In genomic region chr10:80666837-80667412, GRCm38 (mm10) we compare ENCODE assay signal across 13 mouse cellular contexts. TPM values are rescaled to one million over a fixed set of nuclear protein-coding genes. Genes with fewer than 3 reads are reported as not detected.
DNase-seq lines count a peak whose midpoint lies in the region; ATAC-seq and TF ChIP-seq lines count a peak whose summit lies in the region.
"Had no signal": no experiment of that assay in that cellular context is flagged by ENCODE, and none has a peak within 500 bp of the region (broad histone marks: within the 10 kb centered on the region; RNA-seq: fewer than 3 reads in every experiment).

No protein-coding gene starts in this region.

- 0 out of 2 replicates have a peak overlapping the region, but pooled peaks have one; percentile 9 for H3K4me3 ChIP-seq in hindbrain, embryonic 10.5 days
- H3K4me3 ChIP-seq in hindbrain, embryonic 16.5 days (ENCODE audit: low read length) = no peak overlapping the region
- peak overlapping the region; percentile 13; the same call in 1 of the 2 replicates for H3K4me3 ChIP-seq in G1E (ENCODE audit: low read depth, low read length)
- 0 out of 2 replicates have a peak overlapping the region, but pooled peaks have one; percentile 11 for H3K4me3 ChIP-seq in embryonic facial prominence, embryonic 10.5 days
- H3K4me3 ChIP-seq in limb, embryonic 12.5 days (replicated peaks) = no peak overlapping the region
- no peak overlapping the region for H3K4me3 ChIP-seq in hindbrain, embryonic 13.5 days
- H3K4me3 ChIP-seq: embryonic facial prominence, embryonic 12.5 days; liver, embryonic 13.5 days; midbrain, embryonic 13.5 days had no signal

- no peaks in the 10 kb centered on the region for H3K27me3 ChIP-seq in hindbrain, embryonic 10.5 days (ENCODE audit: insufficient read depth, poor library complexity, severe bottlenecking)
- no peaks in the 10 kb centered on the region for H3K27me3 ChIP-seq in hindbrain, embryonic 16.5 days (replicated peaks; ENCODE audit: control insufficient read depth, insufficient read depth, low read length)
- no peaks in the 10 kb centered on the region; the same call in 1 of the 2 replicates for H3K27me3 ChIP-seq in G1E (ENCODE audit: insufficient read depth, low read length)
- H3K27me3 ChIP-seq in embryonic facial prominence, embryonic 10.5 days (replicated peaks; ENCODE audit: low read depth, poor library complexity, severe bottlenecking) = no peaks in the 10 kb centered on the region
- no peaks in the 10 kb centered on the region for H3K27me3 ChIP-seq in limb, embryonic 12.5 days
- no peaks in the 10 kb centered on the region for H3K27me3 ChIP-seq in hindbrain, embryonic 13.5 days
- H3K27me3 ChIP-seq: embryonic facial prominence, embryonic 12.5 days; liver, embryonic 13.5 days; midbrain, embryonic 13.5 days had no signal

- DNase-seq in hindbrain, embryonic 10.5 days (ENCODE audit: low spot score) = no peak
- DNase-seq in G1E (ENCODE audit: low spot score) = no peak
- no peak for DNase-seq in embryonic facial prominence, embryonic 10.5 days (ENCODE audit: low spot score)
- no peak for DNase-seq in c-Kit-positive CD71-positive TER-119-positive erythroid progenitor cells, embryonic 14.5 days (ENCODE audit: low spot score)
- DNase-seq in urinary bladder, adult 18-20 months (ENCODE audit: low spot score in 2 of 2) = no peak
- DNase-seq: adrenal gland, postnatal 14 days; liver, embryonic 13.5 days; thymus, postnatal 36 days had no signal

- no peak overlapping the region for H3K4me2 ChIP-seq in hindbrain, embryonic 16.5 days (ENCODE audit: low read length)
- H3K4me2 ChIP-seq in limb, embryonic 12.5 days = no peak overlapping the region
- no peak overlapping the region for H3K4me2 ChIP-seq in hindbrain, embryonic 13.5 days
- H3K4me2 ChIP-seq: embryonic facial prominence, embryonic 12.5 days; liver, embryonic 13.5 days; midbrain, embryonic 13.5 days had no signal

- H3K36me3 ChIP-seq in hindbrain, embryonic 10.5 days = peaks cover 66% of the 10 kb centered on the region
- peaks cover 48% of the 10 kb centered on the region for H3K36me3 ChIP-seq in hindbrain, embryonic 16.5 days (ENCODE audit: control insufficient read depth, insufficient read depth, low read length)
- peaks cover 70% of the 10 kb centered on the region for H3K36me3 ChIP-seq in G1E (replicated peaks)
- H3K36me3 ChIP-seq in embryonic facial prominence, embryonic 10.5 days (replicated peaks) = peaks cover 68% of the 10 kb centered on the region
- peaks cover 66% of the 10 kb centered on the region for H3K36me3 ChIP-seq in limb, embryonic 12.5 days
- peaks cover 67% of the 10 kb centered on the region for H3K36me3 ChIP-seq in hindbrain, embryonic 13.5 days

- ATAC-seq in hindbrain, embryonic 16.5 days = no peak
- ATAC-seq in G1E (ENCODE audit: extremely low read depth, insufficient number of reproducible peaks, low FRiP score, poor library complexity, severe bottlenecking) = no peak
- no peak for ATAC-seq in limb, embryonic 12.5 days (ENCODE audit: insufficient number of reproducible peaks, insufficient read depth, low FRiP score, low TSS enrichment, low read depth)
- no peak for ATAC-seq in hindbrain, embryonic 13.5 days (ENCODE audit: low FRiP score)
- ATAC-seq: midbrain, embryonic 13.5 days had no signal

- H3K27ac ChIP-seq in hindbrain, embryonic 10.5 days = 0 out of 2 replicates have a peak overlapping the region, but pooled peaks have one; percentile 5
- H3K27ac ChIP-seq in hindbrain, embryonic 16.5 days (ENCODE audit: low read depth, low read length) = no peak overlapping the region
- H3K27ac ChIP-seq in embryonic facial prominence, embryonic 10.5 days (replicated peaks) = peak overlapping the region; percentile 24; the same call in 1 of the 2 replicates
- H3K27ac ChIP-seq in limb, embryonic 12.5 days = 0 out of 2 replicates have a peak overlapping the region, but pooled peaks have one; percentile 8
- no peak overlapping the region for H3K27ac ChIP-seq in hindbrain, embryonic 13.5 days
- H3K27ac ChIP-seq: embryonic facial prominence, embryonic 12.5 days; midbrain, embryonic 13.5 days had no signal

- H3K9ac ChIP-seq in hindbrain, embryonic 16.5 days (ENCODE audit: low read depth, low read length) = no peak overlapping the region
- H3K9ac ChIP-seq in limb, embryonic 12.5 days (replicated peaks) = no peak overlapping the region
- H3K9ac ChIP-seq in hindbrain, embryonic 13.5 days = no peak overlapping the region
- H3K9ac ChIP-seq: embryonic facial prominence, embryonic 12.5 days had no signal

- 80% methylated on average over 19 of the region's 19 CpGs for WGBS in hindbrain, embryonic 10.5 days
- 80% methylated on average over 19 of the region's 19 CpGs for WGBS in hindbrain, embryonic 16.5 days
- 85% methylated on average over 19 of the region's 19 CpGs for WGBS in embryonic facial prominence, embryonic 10.5 days
- 88% methylated on average over 19 of the region's 19 CpGs for WGBS in limb, embryonic 12.5 days
- WGBS in hindbrain, embryonic 13.5 days = 82% methylated on average over 19 of the region's 19 CpGs

- H3K9me3 ChIP-seq in hindbrain, embryonic 10.5 days = no peaks in the 10 kb centered on the region
- H3K9me3 ChIP-seq in hindbrain, embryonic 16.5 days (ENCODE audit: control insufficient read depth, low read length) = no peaks in the 10 kb centered on the region
- H3K9me3 ChIP-seq in G1E (replicated peaks) = no peaks in the 10 kb centered on the region
- H3K9me3 ChIP-seq in embryonic facial prominence, embryonic 10.5 days = no peaks in the 10 kb centered on the region
- no peaks in the 10 kb centered on the region for H3K9me3 ChIP-seq in limb, embryonic 12.5 days
- no peaks in the 10 kb centered on the region for H3K9me3 ChIP-seq in hindbrain, embryonic 13.5 days
- H3K9me3 ChIP-seq: embryonic facial prominence, embryonic 12.5 days; liver, embryonic 13.5 days; midbrain, embryonic 13.5 days had no signal

- no peak for TF ChIP-seq CTCF in G1E (IDR thresholded peaks at IDR 0.05; ENCODE audit: low read depth, low read length)

- peaks cover 56% of the 10 kb centered on the region for H3K4me1 ChIP-seq in hindbrain, embryonic 10.5 days (replicated peaks)
- peaks cover under 1% of the 10 kb centered on the region for H3K4me1 ChIP-seq in hindbrain, embryonic 16.5 days (ENCODE audit: control insufficient read depth, insufficient read depth, low read depth, low read length)
- H3K4me1 ChIP-seq in G1E (ENCODE audit: insufficient read depth, low read depth, low read length) = peaks cover 97% of the 10 kb centered on the region
- H3K4me1 ChIP-seq in embryonic facial prominence, embryonic 10.5 days = peaks cover 45% of the 10 kb centered on the region
- H3K4me1 ChIP-seq in limb, embryonic 12.5 days (replicated peaks) = peaks cover 30% of the 10 kb centered on the region
- peaks cover 50% of the 10 kb centered on the region for H3K4me1 ChIP-seq in hindbrain, embryonic 13.5 days (replicated peaks)

RNA-seq across cellular contexts. Expression of gene Btbd2, which starts 10.1 kb away (rescaled TPM):
- 77.0 and 77.1 TPM in 2 replicates for polyA plus RNA-seq in hindbrain, embryonic 10.5 days (2016; fragmentation: Nextera tagmentation; extraction: Ambion mirVana)
- 21.2 and 83.2 TPM in 2 replicates for polyA plus RNA-seq in hindbrain, embryonic 16.5 days (2015; fragmentation: Nextera tagmentation; extraction: Ambion mirVana)
- total RNA-seq in G1E (2014; fragmentation: Nextera tagmentation) (11.1 and 19.7 TPM in 2 replicates), G1E (2017) (17.9 and 19.2 TPM in 2 replicates)
- polyA plus RNA-seq in G1E (2012) = 96.3 and 102 TPM in 2 replicates
- polyA plus RNA-seq in embryonic facial prominence, embryonic 10.5 days (2016; fragmentation: Nextera tagmentation; extraction: Ambion mirVana) = 83.2 and 84.8 TPM in 2 replicates
- polyA plus RNA-seq in limb, embryonic 12.5 days (2016; fragmentation: Nextera tagmentation; extraction: Ambion mirVana) = 95.8 and 102 TPM in 2 replicates
- polyA plus RNA-seq in hindbrain, embryonic 13.5 days (2015; fragmentation: Nextera tagmentation; extraction: Ambion mirVana) = 75.7 and 77.8 TPM in 2 replicates

RNA-seq across cellular contexts. Expression of gene Mknk2, which starts 11.0 kb away (rescaled TPM):
- polyA plus RNA-seq in hindbrain, embryonic 10.5 days (2016; fragmentation: Nextera tagmentation; extraction: Ambion mirVana) = 93.2 and 97.8 TPM in 2 replicates
- 35.6 and 55.7 TPM in 2 replicates for polyA plus RNA-seq in hindbrain, embryonic 16.5 days (2015; fragmentation: Nextera tagmentation; extraction: Ambion mirVana)
- total RNA-seq in G1E (2014; fragmentation: Nextera tagmentation) = 127 and 140 TPM in 2 replicates
- total RNA-seq in G1E (2017) = 70.4 and 72.2 TPM in 2 replicates
- polyA plus RNA-seq in G1E (2012) = 455 and 521 TPM in 2 replicates
- polyA plus RNA-seq in embryonic facial prominence, embryonic 10.5 days (2016; fragmentation: Nextera tagmentation; extraction: Ambion mirVana) = 118 and 119 TPM in 2 replicates
- 122 and 124 TPM in 2 replicates for polyA plus RNA-seq in limb, embryonic 12.5 days (2016; fragmentation: Nextera tagmentation; extraction: Ambion mirVana)
- polyA plus RNA-seq in hindbrain, embryonic 13.5 days (2015; fragmentation: Nextera tagmentation; extraction: Ambion mirVana) = 55.4 and 56.2 TPM in 2 replicates

RNA-seq across cellular contexts. Expression of gene Mob3a, which starts 34.9 kb away (rescaled TPM):
- polyA plus RNA-seq in hindbrain, embryonic 10.5 days (2016; fragmentation: Nextera tagmentation; extraction: Ambion mirVana) = 68.8 and 77.2 TPM in 2 replicates
- 56.9 and 59.5 TPM in 2 replicates for polyA plus RNA-seq in hindbrain, embryonic 16.5 days (2015; fragmentation: Nextera tagmentation; extraction: Ambion mirVana)
- total RNA-seq in G1E (2014; fragmentation: Nextera tagmentation) (44.4 and 52.8 TPM in 2 replicates), G1E (2017) (53.8 and 61.8 TPM in 2 replicates)
- 45.8 and 54.2 TPM in 2 replicates for polyA plus RNA-seq in G1E (2012)
- polyA plus RNA-seq in embryonic facial prominence, embryonic 10.5 days (2016; fragmentation: Nextera tagmentation; extraction: Ambion mirVana) = 54.4 and 54.7 TPM in 2 replicates
- 51.1 and 51.7 TPM in 2 replicates for polyA plus RNA-seq in limb, embryonic 12.5 days (2016; fragmentation: Nextera tagmentation; extraction: Ambion mirVana)
- 51.8 and 56.8 TPM in 2 replicates for polyA plus RNA-seq in hindbrain, embryonic 13.5 days (2015; fragmentation: Nextera tagmentation; extraction: Ambion mirVana)

RNA-seq across cellular contexts. Expression of gene Izumo4, which starts 35.1 kb away (rescaled TPM):
- polyA plus RNA-seq in hindbrain, embryonic 10.5 days (2016; fragmentation: Nextera tagmentation; extraction: Ambion mirVana) = 13.7 and 18.7 TPM in 2 replicates
- 43.7 and 50.4 TPM in 2 replicates for polyA plus RNA-seq in hindbrain, embryonic 16.5 days (2015; fragmentation: Nextera tagmentation; extraction: Ambion mirVana)
- total RNA-seq in G1E (2014; fragmentation: Nextera tagmentation) = 2.3 and 7.4 TPM in 2 replicates
- total RNA-seq in G1E (2017) = 5.9 and 10.3 TPM in 2 replicates
- polyA plus RNA-seq in G1E (2012) = 7.5 and 8.2 TPM in 2 replicates
- polyA plus RNA-seq in embryonic facial prominence, embryonic 10.5 days (2016; fragmentation: Nextera tagmentation; extraction: Ambion mirVana) = 10.5 and 10.8 TPM in 2 replicates
- 12.5 and 16.5 TPM in 2 replicates for polyA plus RNA-seq in limb, embryonic 12.5 days (2016; fragmentation: Nextera tagmentation; extraction: Ambion mirVana)
- 36.4 and 42.8 TPM in 2 replicates for polyA plus RNA-seq in hindbrain, embryonic 13.5 days (2015; fragmentation: Nextera tagmentation; extraction: Ambion mirVana)

RNA-seq across cellular contexts. Expression of gene Csnk1g2, which starts 44.3 kb away (rescaled TPM):
- polyA plus RNA-seq in hindbrain, embryonic 10.5 days (2016; fragmentation: Nextera tagmentation; extraction: Ambion mirVana) = 169 and 180 TPM in 2 replicates
- 24.9 and 77.7 TPM in 2 replicates for polyA plus RNA-seq in hindbrain, embryonic 16.5 days (2015; fragmentation: Nextera tagmentation; extraction: Ambion mirVana)
- total RNA-seq in G1E (2014; fragmentation: Nextera tagmentation) = 91.3 and 110 TPM in 2 replicates
- total RNA-seq in G1E (2017) = 189 and 193 TPM in 2 replicates
- polyA plus RNA-seq in G1E (2012) = 470 and 513 TPM in 2 replicates
- polyA plus RNA-seq in embryonic facial prominence, embryonic 10.5 days (2016; fragmentation: Nextera tagmentation; extraction: Ambion mirVana) = 198 TPM in 2 replicates
- polyA plus RNA-seq in limb, embryonic 12.5 days (2016; fragmentation: Nextera tagmentation; extraction: Ambion mirVana) = 239 and 260 TPM in 2 replicates
- 98.5 and 102 TPM in 2 replicates for polyA plus RNA-seq in hindbrain, embryonic 13.5 days (2015; fragmentation: Nextera tagmentation; extraction: Ambion mirVana)

Comparison
In these comparisons a context has a peak if more than half of its experiments do, and no peak if none do; other contexts are left out.
1. H3K27ac ChIP-seq: peak in hindbrain, embryonic 10.5 days (single experiment), embryonic facial prominence, embryonic 10.5 days (single experiment) and limb, embryonic 12.5 days (single experiment); none in hindbrain, embryonic 16.5 days (single experiment) and hindbrain, embryonic 13.5 days (single experiment).
2. H3K4me3 ChIP-seq: peak in hindbrain, embryonic 10.5 days (single experiment), G1E (single experiment) and embryonic facial prominence, embryonic 10.5 days (single experiment); none in hindbrain, embryonic 16.5 days (single experiment), limb, embryonic 12.5 days (single experiment) and hindbrain, embryonic 13.5 days (single experiment).